ENCODE assay signal across 8 mouse cellular contexts in genomic region chr17:12318663-12319201, GRCm38 (mm10). TPM values are rescaled to one million over a fixed set of nuclear protein-coding genes. Genes with fewer than 3 reads are reported as not detected.
DNase-seq lines count a peak whose midpoint lies in the region; ATAC-seq and TF ChIP-seq lines count a peak whose summit lies in the region.

Gene Map3k4 (minus strand): TSS chr17:12318796.

- DNase-seq in B cell, adult 2 months = peak; percentile 88 to 90
- peak; percentile 92 for DNase-seq in heart, adult 8-10 months (ENCODE audit: low spot score)
- peak; percentile 95 for DNase-seq in kidney, adult 9 months
- DNase-seq in spleen, adult 18-20 months = peak; percentile 81 to 95

- peak within 1 kb of the TSS; percentile 71 for H3K4me2 ChIP-seq in embryonic facial prominence, embryonic 15.5 days (replicated peaks)
- peak within 1 kb of the TSS; percentile 77 for H3K4me2 ChIP-seq in limb, embryonic 13.5 days (replicated peaks)
- peak within 1 kb of the TSS; percentile 70 for H3K4me2 ChIP-seq in midbrain, embryonic 15.5 days

- peak within 1 kb of the TSS; percentile 84 for H3K4me3 ChIP-seq in bone marrow macrophage, adult 2 months (ENCODE audit: insufficient read depth, low read length)
- peak within 1 kb of the TSS; percentile 98 for H3K4me3 ChIP-seq in embryonic facial prominence, embryonic 15.5 days (replicated peaks)
- H3K4me3 ChIP-seq in limb, embryonic 13.5 days = peak within 1 kb of the TSS; percentile 97
- peak within 1 kb of the TSS; percentile 89 for H3K4me3 ChIP-seq in midbrain, embryonic 15.5 days

- no peaks in the 10 kb centered on the region for H3K27me3 ChIP-seq in embryonic facial prominence, embryonic 15.5 days
- H3K27me3 ChIP-seq in limb, embryonic 13.5 days = no peaks in the 10 kb centered on the region
- no peaks in the 10 kb centered on the region for H3K27me3 ChIP-seq in midbrain, embryonic 15.5 days (replicated peaks)

- no peak for TF ChIP-seq CTCF in bone marrow macrophage, adult 2 months (IDR thresholded peaks at IDR 0.05; ENCODE audit: low read depth, low read length)

- H3K9ac ChIP-seq in embryonic facial prominence, embryonic 15.5 days = peak within 1 kb of the TSS; percentile 85
- peak within 1 kb of the TSS; percentile 95 for H3K9ac ChIP-seq in limb, embryonic 13.5 days
- H3K9ac ChIP-seq in midbrain, embryonic 15.5 days = peak within 1 kb of the TSS; percentile 92

- no peaks in the 10 kb centered on the region for H3K36me3 ChIP-seq in embryonic facial prominence, embryonic 15.5 days
- no peaks in the 10 kb centered on the region for H3K36me3 ChIP-seq in limb, embryonic 13.5 days
- H3K36me3 ChIP-seq in midbrain, embryonic 15.5 days (replicated peaks) = no peaks in the 10 kb centered on the region

- peak; percentile 94 for ATAC-seq in embryonic facial prominence, embryonic 15.5 days (ENCODE audit: insufficient number of reproducible peaks, low FRiP score, low TSS enrichment, low read depth)
- peak; percentile 94 for ATAC-seq in limb, embryonic 13.5 days (ENCODE audit: low FRiP score, low read depth)
- ATAC-seq in midbrain, embryonic 15.5 days (replicated peaks) = peak; percentile 95

- TF ChIP-seq POLR2A in bone marrow macrophage, adult 2 months (IDR thresholded peaks at IDR 0.05; ENCODE audit: borderline replicate concordance, low read depth, low read length) = no peak

- H3K27ac ChIP-seq in bone marrow macrophage, adult 2 months (ENCODE audit: insufficient read depth, low read depth, low read length) = peak within 1 kb of the TSS; percentile 36
- peak within 1 kb of the TSS; percentile 97 for H3K27ac ChIP-seq in embryonic facial prominence, embryonic 15.5 days (replicated peaks)
- H3K27ac ChIP-seq in limb, embryonic 13.5 days = peak within 1 kb of the TSS; percentile 98
- peak within 1 kb of the TSS; percentile 99 for H3K27ac ChIP-seq in midbrain, embryonic 15.5 days

- peaks cover 22% of the 10 kb centered on the region for H3K4me1 ChIP-seq in bone marrow macrophage, adult 2 months (ENCODE audit: control insufficient read depth, insufficient read depth, low read length)
- H3K4me1 ChIP-seq in embryonic facial prominence, embryonic 15.5 days = peaks cover 31% of the 10 kb centered on the region
- H3K4me1 ChIP-seq in limb, embryonic 13.5 days = peaks cover 38% of the 10 kb centered on the region
- H3K4me1 ChIP-seq in midbrain, embryonic 15.5 days = peaks cover 40% of the 10 kb centered on the region

- H3K9me3 ChIP-seq in embryonic facial prominence, embryonic 15.5 days (replicated peaks) = no peaks in the 10 kb centered on the region
- no peaks in the 10 kb centered on the region for H3K9me3 ChIP-seq in limb, embryonic 13.5 days
- H3K9me3 ChIP-seq in midbrain, embryonic 15.5 days = no peaks in the 10 kb centered on the region

- under 1% methylated on average over 37 of the region's 39 CpGs for WGBS in embryonic facial prominence, embryonic 15.5 days
- whole genome bisulfite sequencing in limb, embryonic 13.5 days = under 1% methylated on average over 37 of the region's 39 CpGs
- WGBS in midbrain, embryonic 15.5 days = under 1% methylated on average over 39 of the region's 39 CpGs

RNA-seq across cellular contexts. Expression of gene Map3k4, which starts in this region (rescaled TPM):
- 9.3 and 11.1 TPM in 2 replicates for polyA plus RNA-seq in bone marrow macrophage, adult 2 months (2012; ENCODE audit: insufficient read depth, insufficient read length, missing spikeins)
- polyA plus RNA-seq in embryonic facial prominence, embryonic 15.5 days (2015; fragmentation: Nextera tagmentation; extraction: Ambion mirVana) = 36.1 and 42.1 TPM in 2 replicates
- total RNA-seq in heart, adult 8-10 months (2022) = 10 to 100 TPM; 39.7 to 57.5 (median 49.8) TPM
- polyA plus RNA-seq in limb, embryonic 13.5 days (2015; fragmentation: Nextera tagmentation; extraction: Ambion mirVana) = 42.6 and 42.7 TPM in 2 replicates
- 38.8 and 50.8 TPM in 2 replicates for polyA plus RNA-seq in midbrain, embryonic 15.5 days (2015; fragmentation: Nextera tagmentation; extraction: Ambion mirVana)

Comparison
In these comparisons a context has a peak if more than half of its experiments do, and no peak if none do; other contexts are left out.
1. Peak in every context shown above with its lines: DNase-seq, ATAC-seq, H3K4me3 ChIP-seq and H3K27ac ChIP-seq.
2. H3K27ac ChIP-seq: peak in every context shown above with its lines; median percentile 99 in midbrain, embryonic 15.5 days; 98 in limb, embryonic 13.5 days; 97 in embryonic facial prominence, embryonic 15.5 days; 36 in bone marrow macrophage, adult 2 months.